Mouse (Mus musculus) megakaryocyte, embryonic 14.5 days (primary cell): Measurements from ENCODE around the gene Cdc16.

ENCODE experiments used
- FLI1 ChIP-seq: IDR thresholded peaks from 2 replicates; pipeline ENCODE4 v1.6.1; 2012; ENCODE audit warnings: low read length, inconsistent platforms, mixed read lengths
- GATA1 ChIP-seq: IDR thresholded peaks from 3 replicates; pipeline ENCODE4 v1.6.1; 2012; ENCODE audit warnings: mixed read lengths, low read length, inconsistent platforms, borderline replicate concordance

- TF ChIP-seq GATA1 (no peak), FLI1 (no peak)
Observed at GRCm38 (mm10) chr8:13828598-13829172, 71.2 kb downstream of the Cdc16 start.
